Mouse (Mus musculus) liver, embryonic 15.5 days (tissue): ENCODE measurements at regions not wholly inside any gene's neighbourhood (a gene's known extent, or its start where the extent isn't known, plus 50 kb on each side); places are given as distances from the start of the nearest gene placed in this dataset.
A peak's percentile ranks its signal among the peaks of the same experiment; 100 is the strongest.

Experiments
- ATAC-seq: fragments of 200-750 bp; cut with Nextera tagmentation; 2 replicates; pipeline ENCODE4 v1.8.0; 2017; ENCODE audit warnings: moderate number of reproducible peaks, mild to moderate bottlenecking, moderate library complexity; ENCODE audit not compliant: insufficient read depth
- H3K27ac ChIP-seq: fragments of 300-500 bp; sonication (generic); replicated peaks from 2 replicates; pipeline ENCODE4 v1.5.1; 2015; ENCODE audit warnings: mild to moderate bottlenecking, inconsistent platforms
- H3K27me3 ChIP-seq: fragments of 300-500 bp; sonication (generic); 2 replicates; pipeline ENCODE4 v1.6.1; 2015; ENCODE audit warnings: mild to moderate bottlenecking, inconsistent platforms
- H3K36me3 ChIP-seq: fragments of 300-500 bp; sonication (generic); replicated peaks from 2 replicates; pipeline ENCODE4 v1.6.1; 2015; ENCODE audit warnings: moderate library complexity, mild to moderate bottlenecking, inconsistent platforms
- H3K4me1 ChIP-seq: fragments of 300-500 bp; sonication (generic); replicated peaks from 2 replicates; pipeline ENCODE4 v1.6.1; 2015; ENCODE audit warnings: inconsistent platforms
- H3K4me2 ChIP-seq: fragments of 300-500 bp; sonication (generic); 2 replicates; pipeline ENCODE4 v1.6.1; 2015; ENCODE audit warnings: moderate library complexity, mild to moderate bottlenecking, inconsistent platforms
- H3K4me3 ChIP-seq: fragments of 300-500 bp; sonication (generic); replicated peaks from 2 replicates; pipeline ENCODE4 v1.5.1; 2015; ENCODE audit warnings: mild to moderate bottlenecking, inconsistent platforms
- H3K9ac ChIP-seq: fragments of 300-500 bp; sonication (generic); 2 replicates; pipeline ENCODE4 v1.6.1; 2015; ENCODE audit warnings: moderate library complexity, mild to moderate bottlenecking, inconsistent platforms
- H3K9me3 ChIP-seq: fragments of 300-500 bp; sonication (generic); replicated peaks from 2 replicates; pipeline ENCODE4 v1.6.1; 2016; ENCODE audit warnings: inconsistent platforms
- WGBS: fragments of 180-500 bp; shearing (Covaris S2); methylation state at CpG from one replicate; pipeline ENCODE4 v1.1.7; 2015; ENCODE audit warnings: mixed read lengths; ENCODE audit not compliant: insufficient replicate concordance; 5-methylcytosine and 5-hydroxymethylcytosine counted together

DNA sequence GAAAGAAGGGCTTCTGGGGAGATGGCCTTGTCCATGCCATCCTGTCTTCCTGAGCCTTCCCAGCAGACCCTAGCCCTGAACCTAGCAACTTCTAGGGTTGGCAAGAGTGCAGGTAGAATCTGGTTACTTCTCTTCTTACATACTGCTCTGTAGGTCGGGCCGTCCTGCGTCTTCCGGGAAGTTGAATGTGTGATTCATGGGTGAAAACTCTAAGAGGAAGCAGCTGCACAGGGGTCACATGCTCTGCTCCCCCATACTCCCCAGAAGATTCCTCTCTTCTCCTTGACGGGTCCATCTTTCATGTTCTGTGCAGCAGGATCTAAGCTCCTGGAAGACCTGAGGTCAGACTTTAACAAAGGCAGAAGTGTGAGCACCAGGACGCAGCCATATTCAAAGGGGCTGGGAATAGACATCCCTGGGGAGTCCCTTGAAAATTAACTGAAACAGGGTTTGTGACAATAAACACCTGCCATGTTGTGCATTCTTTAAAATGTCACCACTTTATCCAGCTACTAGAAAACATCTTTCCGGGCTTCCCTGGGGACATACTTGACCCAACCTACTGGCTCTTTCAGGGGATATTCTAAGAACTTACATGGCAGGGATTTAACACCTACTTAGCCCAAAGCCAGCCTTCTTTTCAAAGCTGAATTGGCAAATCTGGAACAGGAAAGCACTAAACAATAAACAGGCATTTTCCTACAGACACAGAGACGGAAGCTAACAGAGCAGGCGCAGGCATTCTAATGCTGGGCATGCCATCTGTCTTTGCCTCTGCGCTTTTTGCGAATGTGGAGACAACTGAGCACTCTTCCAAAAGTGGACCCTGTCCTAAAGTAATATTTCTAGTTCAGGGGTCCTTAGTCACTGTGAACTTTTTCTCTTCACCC is 105.5 kb upstream of the Pabpc6 start:
- H3K4me2 ChIP-seq, result no peak overlapping the region
- H3K4me1 ChIP-seq, result 0 out of 2 replicates have a peak, but pooled peaks cover 8% of the 10 kb centered on the region
- 27% methylated on average over 11 of the region's 11 CpGs for WGBS
- no peaks in the 10 kb centered on the region for H3K9me3 ChIP-seq
- no peak overlapping the region for H3K9ac ChIP-seq
- no peak overlapping the region for H3K4me3 ChIP-seq
- H3K27me3 ChIP-seq, result no peaks in the 10 kb centered on the region
- H3K27ac ChIP-seq, result no peak overlapping the region
- no peak for ATAC-seq
- H3K36me3 ChIP-seq, result no peaks in the 10 kb centered on the region

DNA sequence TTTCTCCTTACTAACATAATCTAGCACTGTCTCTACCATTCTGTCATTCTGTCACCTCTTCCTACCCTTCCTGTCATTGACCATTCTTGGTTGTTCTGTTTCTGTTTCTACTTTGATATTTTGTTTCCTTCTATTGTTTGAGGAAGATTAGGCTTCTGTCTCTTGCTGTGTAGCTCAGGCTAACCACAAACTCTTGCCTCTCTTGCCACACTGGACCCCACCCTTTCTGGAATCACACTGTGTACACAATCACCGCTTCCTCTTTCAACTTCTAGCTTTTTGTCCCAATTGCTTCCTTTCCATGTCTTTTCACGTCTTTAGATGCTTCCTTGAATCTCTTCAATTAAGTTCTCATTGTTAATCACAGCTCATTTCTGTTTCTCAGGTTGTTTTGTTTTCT is 104.2 kb upstream of the Pabpc6 start:
- Histone ChIP-seq H3K4me2 (no peak overlapping the region), H3K4me1 (0 out of 2 replicates have a peak, but pooled peaks cover 8% of the 10 kb centered on the region), H3K27ac (no peak overlapping the region), H3K9ac (no peak overlapping the region), H3K4me3 (no peak overlapping the region), H3K9me3 (no peaks in the 10 kb centered on the region), H3K27me3 (no peaks in the 10 kb centered on the region), H3K36me3 (no peaks in the 10 kb centered on the region)
- ATAC-seq, result no peak
- WGBS, result 8% methylated on average over 2 of the region's 2 CpGs

DNA sequence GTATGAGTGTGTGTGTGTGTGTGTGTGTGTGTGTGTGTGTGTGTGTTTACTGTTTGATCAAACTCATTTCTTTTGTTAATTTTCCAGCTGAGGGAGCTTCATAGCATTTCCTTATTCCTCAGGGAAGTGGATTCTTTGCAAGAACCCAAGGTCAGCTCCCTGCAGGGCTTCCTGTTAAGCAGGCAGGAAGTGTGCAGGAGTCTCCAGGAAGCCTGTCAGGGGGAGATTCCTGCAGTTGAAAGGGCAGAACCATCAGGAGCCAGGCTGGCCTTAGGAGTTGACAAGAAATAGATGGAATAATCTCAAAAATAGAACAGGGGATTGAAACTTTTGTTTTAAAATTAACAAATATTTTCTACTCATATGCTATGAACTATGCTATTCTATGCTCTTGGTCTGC is 98.8 kb upstream of the Pabpc6 start:
- Histone ChIP-seq H3K4me2 (no peak overlapping the region), H3K27me3 (0 out of 2 replicates have a peak, but pooled peaks cover 4% of the 10 kb centered on the region), H3K4me3 (no peak overlapping the region), H3K27ac (no peak overlapping the region), H3K9ac (no peak overlapping the region), H3K4me1 (no peaks in the 10 kb centered on the region; the same call in 1 of the 2 replicates), H3K36me3 (no peaks in the 10 kb centered on the region), H3K9me3 (no peaks in the 10 kb centered on the region)
- no peak for ATAC-seq

- H3K4me3 ChIP-seq, result no peak overlapping the region
- no peak overlapping the region for H3K9ac ChIP-seq
- 67% methylated on average over 5 of the region's 5 CpGs for WGBS
- H3K27ac ChIP-seq, result no peak overlapping the region
- H3K9me3 ChIP-seq, result no peaks in the 10 kb centered on the region
- H3K27me3 ChIP-seq, result 0 out of 2 replicates have a peak, but pooled peaks cover 4% of the 10 kb centered on the region
- no peaks in the 10 kb centered on the region for H3K36me3 ChIP-seq
- no peaks in the 10 kb centered on the region; the same call in 1 of the 2 replicates for H3K4me1 ChIP-seq
- no peak overlapping the region for H3K4me2 ChIP-seq
- no peak for ATAC-seq
These were observed 96.2 kb upstream of the Pabpc6 start for GRCm38 (mm10) chr17:9765680-9766250.

- H3K4me3 ChIP-seq, result peak overlapping the region; percentile 31
- no peak overlapping the region for H3K27ac ChIP-seq
- no peaks in the 10 kb centered on the region for H3K36me3 ChIP-seq
- H3K4me2 ChIP-seq, result peak overlapping the region; percentile 55
- WGBS, result 3% methylated on average over 22 of the region's 22 CpGs
- no peak overlapping the region for H3K9ac ChIP-seq
- no peaks in the 10 kb centered on the region; the same call in 1 of the 2 replicates for H3K4me1 ChIP-seq
- no peaks in the 10 kb centered on the region for H3K9me3 ChIP-seq
- ATAC-seq, result peak; percentile 40; the same call in 1 of the 2 replicates
- 0 out of 2 replicates have a peak, but pooled peaks cover 4% of the 10 kb centered on the region for H3K27me3 ChIP-seq
These were observed 95.3 kb upstream of the Pabpc6 start for GRCm38 (mm10) chr17:9764701-9765359.

DNA sequence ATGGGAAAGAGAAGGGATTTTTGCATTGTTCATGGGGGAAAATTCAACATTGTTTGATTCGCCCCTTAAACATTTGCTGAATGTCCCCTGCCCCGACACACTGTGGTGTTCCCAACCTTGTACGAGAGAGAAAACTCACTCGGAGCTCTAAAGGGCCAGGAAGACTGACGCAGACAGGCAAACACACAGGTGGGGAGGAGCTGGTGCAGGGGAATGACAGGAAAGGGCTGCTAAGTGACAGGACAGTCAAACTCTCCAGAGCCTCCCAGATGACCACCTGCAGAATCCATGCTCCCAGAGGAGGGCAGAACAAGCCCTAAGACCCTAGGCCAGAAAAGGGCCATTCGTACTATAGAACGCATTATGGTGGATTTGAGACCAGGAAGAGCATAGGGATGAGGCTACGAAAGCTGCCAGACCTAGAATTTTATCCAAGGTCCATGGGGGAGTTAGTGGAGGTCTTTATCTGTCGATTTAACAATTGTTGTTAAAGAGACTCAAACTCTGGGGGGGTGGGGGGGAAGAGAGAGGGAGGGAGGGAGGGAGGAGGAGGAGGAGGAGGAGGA is 94.6 kb upstream of the Pabpc6 start:
- ATAC-seq, result no peak
- H3K9me3 ChIP-seq, result no peaks in the 10 kb centered on the region
- H3K27me3 ChIP-seq, result 0 out of 2 replicates have a peak, but pooled peaks cover 4% of the 10 kb centered on the region
- H3K27ac ChIP-seq, result no peak overlapping the region
- no peaks in the 10 kb centered on the region; the same call in 1 of the 2 replicates for H3K4me1 ChIP-seq
- no peaks in the 10 kb centered on the region for H3K36me3 ChIP-seq
- H3K4me3 ChIP-seq, result no peak overlapping the region; the same call in 1 of the 2 replicates
- 19% methylated on average over 9 of the region's 9 CpGs for WGBS
- no peak overlapping the region for H3K9ac ChIP-seq
- peak overlapping the region; percentile 55 for H3K4me2 ChIP-seq

- Histone ChIP-seq H3K9ac (no peak overlapping the region), H3K27me3 (0 out of 2 replicates have a peak, but pooled peaks cover 4% of the 10 kb centered on the region), H3K36me3 (no peaks in the 10 kb centered on the region), H3K27ac (no peak overlapping the region), H3K4me3 (no peak overlapping the region), H3K4me2 (no peak overlapping the region), H3K9me3 (no peaks in the 10 kb centered on the region), H3K4me1 (no peaks in the 10 kb centered on the region; the same call in 1 of the 2 replicates)
- no peak for ATAC-seq
- WGBS, result 60% methylated on average over 9 of the region's 9 CpGs
These were observed 93.6 kb upstream of the Pabpc6 start for GRCm38 (mm10) chr17:9763110-9763509.

- no peaks in the 10 kb centered on the region for H3K9me3 ChIP-seq
- ATAC-seq, result no peak
- no peaks in the 10 kb centered on the region; the same call in 1 of the 2 replicates for H3K4me1 ChIP-seq
- H3K27ac ChIP-seq, result no peak overlapping the region
- WGBS, result 66% methylated on average over 7 of the region's 7 CpGs
- H3K27me3 ChIP-seq, result 0 out of 2 replicates have a peak, but pooled peaks cover 4% of the 10 kb centered on the region
- H3K4me2 ChIP-seq, result no peak overlapping the region
- no peak overlapping the region for H3K4me3 ChIP-seq
- H3K9ac ChIP-seq, result no peak overlapping the region
- H3K36me3 ChIP-seq, result no peaks in the 10 kb centered on the region
These were observed 92.9 kb upstream of the Pabpc6 start for GRCm38 (mm10) chr17:9762436-9762835.

DNA sequence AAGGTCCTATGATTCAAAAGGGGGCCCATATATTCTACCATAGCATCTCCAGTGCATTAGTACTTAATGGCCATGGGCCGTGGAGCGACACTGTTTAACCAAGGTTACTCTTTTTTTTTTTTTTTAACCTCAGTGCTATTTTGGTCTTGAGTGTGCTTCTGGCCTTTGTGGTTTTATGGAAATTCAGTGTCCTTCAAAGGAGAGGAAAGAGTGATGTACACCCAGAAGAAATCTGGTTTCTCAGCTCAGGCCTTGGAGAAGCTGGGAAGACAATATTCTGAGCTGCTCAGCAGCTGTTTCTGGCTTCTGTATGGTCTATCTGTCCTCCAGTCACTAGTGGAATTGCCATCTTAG is 91.2 kb upstream of the Pabpc6 start:
- ATAC-seq, result no peak
- no peak overlapping the region for H3K4me2 ChIP-seq
- WGBS, result 50% methylated on average over 2 of the region's 2 CpGs

DNA sequence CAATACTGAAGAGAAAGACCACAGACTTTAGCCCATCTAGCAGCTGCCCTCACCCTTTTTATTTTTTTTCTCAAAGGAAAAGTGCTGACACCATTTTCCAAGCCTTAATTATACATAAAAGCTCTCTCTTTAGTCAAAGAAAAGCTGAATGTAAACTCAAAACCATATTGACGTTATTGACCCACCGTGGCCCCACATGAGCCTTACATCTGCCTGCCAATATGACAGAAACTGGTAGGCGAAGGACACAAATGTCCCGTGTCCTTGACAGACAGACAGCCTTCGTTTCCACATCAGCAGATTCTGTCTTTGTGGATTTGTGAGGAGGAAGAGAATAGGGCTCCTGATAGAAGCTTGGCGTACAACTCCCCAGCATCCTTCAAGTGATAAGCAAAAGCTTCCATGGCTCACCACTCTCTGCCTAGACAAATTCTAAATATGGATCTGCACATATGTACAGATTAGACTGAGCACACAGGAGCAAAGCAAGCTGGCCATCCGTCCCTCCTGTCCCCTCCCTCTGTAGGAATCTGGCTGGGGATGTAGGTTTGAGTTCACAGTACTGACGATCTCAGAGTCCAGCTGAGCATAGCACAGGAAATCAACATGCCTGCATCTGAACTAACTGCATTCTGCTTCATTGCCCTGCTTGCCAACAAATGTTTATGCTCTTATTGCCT is 90.6 kb upstream of the Pabpc6 start:
- H3K9me3 ChIP-seq, result no peaks in the 10 kb centered on the region
- H3K4me2 ChIP-seq, result no peak overlapping the region
- no peaks in the 10 kb centered on the region for H3K36me3 ChIP-seq
- ATAC-seq, result no peak
- H3K27me3 ChIP-seq, result 0 out of 2 replicates have a peak, but pooled peaks cover 4% of the 10 kb centered on the region
- H3K27ac ChIP-seq, result no peak overlapping the region
- no peaks in the 10 kb centered on the region; the same call in 1 of the 2 replicates for H3K4me1 ChIP-seq
- no peak overlapping the region for H3K9ac ChIP-seq
- H3K4me3 ChIP-seq, result no peak overlapping the region
- WGBS, result 41% methylated on average over 8 of the region's 8 CpGs

More for the DNA sequence above, 91.2 kb upstream of the Pabpc6 start:
- no peaks in the 10 kb centered on the region for H3K36me3 ChIP-seq
- no peak overlapping the region for H3K9ac ChIP-seq
- no peak overlapping the region for H3K4me3 ChIP-seq
- H3K4me1 ChIP-seq, result no peaks in the 10 kb centered on the region; the same call in 1 of the 2 replicates
- H3K27ac ChIP-seq, result no peak overlapping the region
- H3K27me3 ChIP-seq, result 0 out of 2 replicates have a peak, but pooled peaks cover 4% of the 10 kb centered on the region
- H3K9me3 ChIP-seq, result no peaks in the 10 kb centered on the region
